In genomic region chrX:167318819-167319396, GRCm38 (mm10) we compare ENCODE assay signal across 13 mouse cellular contexts. TPM values are rescaled to one million over a fixed set of nuclear protein-coding genes. Genes with fewer than 3 reads are reported as not detected.
A peak's percentile ranks its signal among the peaks of the same experiment; 100 is the strongest.
DNase-seq lines count a peak whose midpoint lies in the region; ATAC-seq and TF ChIP-seq lines count a peak whose summit lies in the region.
"Had no signal": no experiment of that assay in that cellular context is flagged by ENCODE, and none has a peak within 500 bp of the region (broad histone marks: within the 10 kb centered on the region; RNA-seq: fewer than 3 reads in every experiment).

No protein-coding gene starts in this region.

- dilution Hi-C loops in CH12.LX (cut with MboI; ENCODE audit: extremely low pct_ligation_motif_present, extremely low pct_unique_long_range_greater_than_20kb, low sequenced_read_pairs) = no loop called here

- in situ Hi-C loops in CH12.LX (cut with MboI; ENCODE audit: low pct_ligation_motif_present, low pct_unique_long_range_greater_than_20kb, low sequenced_read_pairs) = no loop called here

- no peak overlapping the region for H3K9ac ChIP-seq in liver, postnatal 0 days (replicated peaks)
- H3K9ac ChIP-seq in CH12.LX (ENCODE audit: insufficient read depth, low read depth) = peak overlapping the region; percentile 26; the same call in 1 of the 2 replicates
- H3K9ac ChIP-seq in midbrain, postnatal 0 days (replicated peaks; ENCODE audit: low read length, poor library complexity, severe bottlenecking) = no peak overlapping the region
- H3K9ac ChIP-seq: heart, embryonic 13.5 days; liver, embryonic 14.5 days had no signal

- DNase-seq in liver, postnatal 0 days = peak; percentile 11
- DNase-seq in liver (no peak), CH12.LX (ENCODE audit: extremely low read depth) (no peak)
- DNase-seq in brain, adult 2 months (ENCODE audit: low read depth, low spot score) = peak; percentile 37
- DNase-seq in midbrain, postnatal 0 days (ENCODE audit: low spot score) = peak; percentile 34
- DNase-seq in ovary, adult 18-20 months (ENCODE audit: low spot score) = no peak
- DNase-seq: kidney, adult 18-20 months had no signal

- TF ChIP-seq EP300 in liver, postnatal 0 days (IDR thresholded peaks at IDR 0.05; ENCODE audit: low read depth) = peak; percentile 44; the same call in 1 of the 2 replicates
- TF ChIP-seq EP300 in CH12.LX (IDR thresholded peaks at IDR 0.05; ENCODE audit: low read length) = no peak

- peak; percentile 63 for ATAC-seq in liver, postnatal 0 days
- ATAC-seq in midbrain, postnatal 0 days (ENCODE audit: low FRiP score) = no peak; the same call in 1 of the 2 replicates
- ATAC-seq in erythroblast, adult 5-6 weeks (replicated peaks; ENCODE audit: low FRiP score, poor library complexity, severe bottlenecking) = no peak
- ATAC-seq: forebrain, embryonic 16.5 days; Patski had no signal

- no peak overlapping the region for H3K4me3 ChIP-seq in liver, postnatal 0 days (ENCODE audit: low read depth, low read length)
- no peak overlapping the region for H3K4me3 ChIP-seq in CH12.LX (replicated peaks in 1 of 3; ENCODE audit: low read depth in 2 of 3, low read length in 2 of 3, poor library complexity in 1 of 3)
- no peak overlapping the region for H3K4me3 ChIP-seq in midbrain, postnatal 0 days (ENCODE audit: low read depth, low read length)
- H3K4me3 ChIP-seq: heart, embryonic 13.5 days had no signal

- TF ChIP-seq POLR2A in CH12.LX (IDR thresholded peaks at IDR 0.05; ENCODE audit: low read depth, low read length) = no peak

- H3K4me1 ChIP-seq in liver, postnatal 0 days (ENCODE audit: insufficient read depth) = no peaks in the 10 kb centered on the region
- H3K4me1 ChIP-seq in CH12.LX (ENCODE audit: control insufficient read depth in 1 of 2, insufficient read depth in 2 of 2) = peaks cover 0 to 62% of the 10 kb centered on the region in 2 experiments; a peak in 2 of 4 replicates
- H3K4me1 ChIP-seq in midbrain, postnatal 0 days (ENCODE audit: insufficient read depth, low read length) = no peaks in the 10 kb centered on the region
- H3K4me1 ChIP-seq: heart, embryonic 13.5 days had no signal

- no peaks in the 10 kb centered on the region for H3K36me3 ChIP-seq in liver, postnatal 0 days (replicated peaks; ENCODE audit: insufficient read depth, low read length)
- H3K36me3 ChIP-seq in CH12.LX (replicated peaks in 1 of 2; ENCODE audit: control insufficient read depth in 1 of 2, insufficient read depth in 1 of 2, low read length in 1 of 2) = peaks cover 2 to 18% of the 10 kb centered on the region in 2 experiments
- H3K36me3 ChIP-seq in midbrain, postnatal 0 days (ENCODE audit: insufficient read depth, low read length) = no peaks in the 10 kb centered on the region
- H3K36me3 ChIP-seq: heart, embryonic 13.5 days had no signal

- H3K27me3 ChIP-seq in liver, postnatal 0 days (ENCODE audit: insufficient read depth, low read length) = 0 out of 2 replicates have a peak, but pooled peaks cover 5% of the 10 kb centered on the region
- H3K27me3 ChIP-seq in CH12.LX (replicated peaks) = no peaks in the 10 kb centered on the region
- peaks cover 5% of the 10 kb centered on the region; the same call in 1 of the 2 replicates for H3K27me3 ChIP-seq in midbrain, postnatal 0 days (ENCODE audit: insufficient read depth, low read length)

- H3K27ac ChIP-seq in liver, postnatal 0 days (ENCODE audit: low read depth) = peak overlapping the region; percentile 67
- H3K27ac ChIP-seq in CH12.LX (ENCODE audit: insufficient read depth, low read depth) = no peak overlapping the region
- no peak overlapping the region for H3K27ac ChIP-seq in midbrain, postnatal 0 days (ENCODE audit: low read depth, low read length)
- H3K27ac ChIP-seq: heart, embryonic 13.5 days; liver, embryonic 14.5 days had no signal

- no peak for TF ChIP-seq RAD21 in CH12.LX (IDR thresholded peaks at IDR 0.05; ENCODE audit: low read depth, low read length)

- no peak overlapping the region for H3K4me2 ChIP-seq in liver, postnatal 0 days (ENCODE audit: low read depth, low read length)
- H3K4me2 ChIP-seq in CH12.LX (ENCODE audit: insufficient read depth, low read depth, poor library complexity, severe bottlenecking) = peak overlapping the region; percentile 67; the same call in 1 of the 2 replicates
- H3K4me2 ChIP-seq in midbrain, postnatal 0 days (ENCODE audit: low read depth, low read length, poor library complexity, severe bottlenecking) = no peak overlapping the region
- H3K4me2 ChIP-seq: heart, embryonic 13.5 days had no signal

- TF ChIP-seq CTCF in liver, postnatal 0 days (IDR thresholded peaks at IDR 0.05; ENCODE audit: low read depth) = no peak
- TF ChIP-seq CTCF in CH12.LX (conservative IDR thresholded peaks at IDR 0.05 in 1 of 2, IDR thresholded peaks at IDR 0.05 in 1 of 2; ENCODE audit: low read depth in 2 of 2, low read length in 2 of 2) = no peak
- no peak for TF ChIP-seq CTCF in midbrain, postnatal 0 days (IDR thresholded peaks at IDR 0.05)

- H3K79me2 ChIP-seq in CH12.LX (replicated peaks; ENCODE audit: control insufficient read depth, extremely low read depth, insufficient read depth, poor library complexity, severe bottlenecking) = peaks cover 16% of the 10 kb centered on the region

- WGBS in liver, postnatal 0 days (ENCODE audit: insufficient replicate concordance) = 36% methylated on average over 4 of the region's 4 CpGs
- 34% methylated on average over 4 of the region's 4 CpGs for WGBS in midbrain, postnatal 0 days

- H3K9me3 ChIP-seq in liver, postnatal 0 days (ENCODE audit: low read length) = no peaks in the 10 kb centered on the region
- H3K9me3 ChIP-seq in CH12.LX (replicated peaks; ENCODE audit: low read length) = no peaks in the 10 kb centered on the region
- no peaks in the 10 kb centered on the region for H3K9me3 ChIP-seq in midbrain, postnatal 0 days (ENCODE audit: low read length)
- H3K9me3 ChIP-seq: heart, embryonic 13.5 days had no signal

TF ChIP-seq in CH12.LX, 34 proteins besides CTCF, POLR2A, EP300 and RAD21:
- TF ChIP-seq ZC3H11A (IDR thresholded peaks at IDR 0.05; ENCODE audit: low read depth, low read length) = no peak
- TF ChIP-seq KAT2A (IDR thresholded peaks at IDR 0.05; ENCODE audit: insufficient replicate concordance, low read length) = no peak
- TF ChIP-seq CHD2 (IDR thresholded peaks at IDR 0.05; ENCODE audit: low read length) = no peak
- no peak for TF ChIP-seq IRF4 (IDR thresholded peaks at IDR 0.05; ENCODE audit: low read depth, low read length)
- TF ChIP-seq SMC3 (IDR thresholded peaks at IDR 0.05; ENCODE audit: low read depth, low read length) = no peak
- no peak for TF ChIP-seq GABPA (IDR thresholded peaks at IDR 0.05; ENCODE audit: insufficient replicate concordance, low read depth, low read length)
- no peak for TF ChIP-seq JUND (conservative IDR thresholded peaks at IDR 0.05; ENCODE audit: low read depth, low read length)
- TF ChIP-seq BHLHE40 (IDR thresholded peaks at IDR 0.05; ENCODE audit: low read depth, low read length) = no peak
- no peak for TF ChIP-seq TBP (conservative IDR thresholded peaks at IDR 0.05; ENCODE audit: low read depth, low read length)
- TF ChIP-seq NRF1 (IDR thresholded peaks at IDR 0.05; ENCODE audit: low read depth, low read length) = no peak
- no peak for TF ChIP-seq JUN (IDR thresholded peaks at IDR 0.05; ENCODE audit: insufficient read depth, low read depth, low read length)

RNA-seq across cellular contexts. Expression of gene Tlr7, which starts 11.4 kb away (rescaled TPM):
- 1.0 and 2.3 TPM in 2 replicates for polyA plus RNA-seq in liver, postnatal 0 days (2015; fragmentation: Nextera tagmentation; extraction: Ambion mirVana)
- 10.2 and 12.6 TPM in 2 replicates for total RNA-seq in CH12.LX (2012; rRNA removed)
- total RNA-seq in CH12.LX (2014; rRNA removed) = 27.9 and 28.5 TPM in 2 replicates
- polyA plus RNA-seq in CH12.LX (2012; ENCODE audit: insufficient read length, low read depth) = 30.8 and 34.2 TPM in 2 replicates
- 1.3 TPM in 2 replicates for total RNA-seq in midbrain, postnatal 0 days (2014; rRNA removed)
- 0.92 and 1.0 TPM in 2 replicates for polyA plus RNA-seq in midbrain, postnatal 0 days (2015; fragmentation: Nextera tagmentation; extraction: Ambion mirVana)
- total RNA-seq in erythroblast, adult 5-6 weeks (2015; ENCODE audit: low replicate concordance) = 11.1 and 36.7 TPM in 2 replicates
- total RNA-seq in erythroblast, adult 5-6 weeks (2017; ENCODE audit: low replicate concordance) = 3.5 and 16.2 TPM in 2 replicates
- polyA plus RNA-seq: Patski had no signal

RNA-seq across cellular contexts. Expression of gene Tlr8, which starts 54.8 kb away (rescaled TPM):
- 0.96 and 1.2 TPM in 2 replicates for polyA plus RNA-seq in liver, postnatal 0 days (2015; fragmentation: Nextera tagmentation; extraction: Ambion mirVana)
- not detected in 2 replicates for total RNA-seq in CH12.LX (2012; rRNA removed)
- total RNA-seq in CH12.LX (2014; rRNA removed) = not detected in 2 replicates
- not detected in 2 replicates for polyA plus RNA-seq in CH12.LX (2012; ENCODE audit: insufficient read length, low read depth)
- 0.11 TPM in 1 of 2 replicates, not detected in the other for total RNA-seq in midbrain, postnatal 0 days (2014; rRNA removed)
- 0.05 TPM in 1 of 2 replicates, not detected in the other for polyA plus RNA-seq in midbrain, postnatal 0 days (2015; fragmentation: Nextera tagmentation; extraction: Ambion mirVana)
- 11.7 and 24.0 TPM in 2 replicates for total RNA-seq in erythroblast, adult 5-6 weeks (2015; ENCODE audit: low replicate concordance)
- 5.3 and 11.2 TPM in 2 replicates for total RNA-seq in erythroblast, adult 5-6 weeks (2017; ENCODE audit: low replicate concordance)
- polyA plus RNA-seq: embryonic facial prominence, embryonic 11.5 days; Patski had no signal

Comparison
In these comparisons a context has a peak if more than half of its experiments do, and no peak if none do; other contexts are left out.
1. DNase-seq: peak in liver, postnatal 0 days (single experiment), brain, adult 2 months (single experiment) and midbrain, postnatal 0 days (single experiment); none in liver (single experiment), CH12.LX (single experiment) and ovary, adult 18-20 months (single experiment).